ENCODE assay signal across 8 mouse cellular contexts in the genomic region with DNA sequence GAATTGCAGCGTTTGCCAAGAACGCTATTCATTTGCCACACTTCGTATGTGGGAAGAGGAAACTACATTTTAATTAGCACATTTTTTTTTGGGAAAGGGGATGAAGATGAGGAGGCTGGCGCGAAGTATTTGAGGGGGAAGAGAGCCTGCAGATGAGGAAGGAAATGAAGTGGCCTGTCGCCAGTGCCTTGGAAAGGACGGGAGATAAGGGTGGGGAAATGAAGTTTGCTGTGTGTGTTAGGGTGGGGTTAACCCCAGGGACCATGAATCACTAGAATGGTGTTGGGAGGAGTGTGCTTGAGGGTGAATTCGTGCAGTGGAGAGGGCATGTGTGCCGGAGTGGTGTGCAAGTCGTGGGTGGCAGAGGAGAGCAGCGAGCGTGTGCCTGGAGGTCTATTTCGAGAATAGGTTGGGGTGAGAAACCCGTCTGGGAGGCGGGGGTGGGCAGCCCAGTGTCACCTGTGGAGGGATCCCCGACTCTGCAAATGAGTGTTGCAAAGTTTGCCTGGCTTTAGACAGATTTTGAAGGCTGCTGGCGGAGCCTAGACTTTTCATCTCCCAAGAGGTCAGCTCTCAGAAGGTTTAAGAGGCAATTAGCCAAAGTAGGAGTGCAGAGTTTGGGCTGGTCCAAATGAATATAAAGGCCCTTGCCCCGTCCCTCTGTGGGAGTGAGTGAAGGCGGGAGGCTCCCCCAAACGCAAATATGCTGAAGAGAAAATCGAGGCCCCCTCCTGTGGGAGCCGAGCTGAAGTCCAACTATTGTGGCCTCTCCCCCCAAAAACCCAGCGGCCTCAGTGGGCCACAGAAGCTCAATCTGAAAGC. TPM values are rescaled to one million over a fixed set of nuclear protein-coding genes. Genes with fewer than 3 reads are reported as not detected.
DNase-seq lines count a peak whose midpoint lies in the region; ATAC-seq lines count a peak whose summit lies in the region.

No protein-coding gene starts in this region.

- 2% methylated on average over 23 of the region's 23 CpGs for WGBS in embryonic facial prominence, embryonic 13.5 days
- 1% methylated on average over 23 of the region's 23 CpGs for WGBS in heart, embryonic 10.5 days
- 1% methylated on average over 23 of the region's 23 CpGs for WGBS in kidney, embryonic 16.5 days
- 5% methylated on average over 23 of the region's 23 CpGs for WGBS in limb, embryonic 15.5 days
- WGBS in midbrain, embryonic 16.5 days, result under 1% methylated on average over 23 of the region's 23 CpGs

- peak overlapping the region; percentile 94 for H3K27ac ChIP-seq in embryonic facial prominence, embryonic 13.5 days
- H3K27ac ChIP-seq in heart, embryonic 10.5 days, result peak overlapping the region; percentile 97
- H3K27ac ChIP-seq in kidney, embryonic 16.5 days (ENCODE audit: low read length), result peak overlapping the region; percentile 92
- peak overlapping the region; percentile 93 for H3K27ac ChIP-seq in limb, embryonic 15.5 days
- peak overlapping the region; percentile 87 for H3K27ac ChIP-seq in midbrain, embryonic 16.5 days (ENCODE audit: low read length)

- peak overlapping the region; percentile 91 for H3K4me3 ChIP-seq in embryonic facial prominence, embryonic 13.5 days
- H3K4me3 ChIP-seq in heart, embryonic 10.5 days, result peak overlapping the region; percentile 92
- H3K4me3 ChIP-seq in kidney, embryonic 16.5 days (ENCODE audit: low read length), result peak overlapping the region; percentile 96
- peak overlapping the region; percentile 71 for H3K4me3 ChIP-seq in limb, embryonic 15.5 days
- peak overlapping the region; percentile 97 for H3K4me3 ChIP-seq in midbrain, embryonic 16.5 days (ENCODE audit: low read depth, low read length)

- H3K4me2 ChIP-seq in embryonic facial prominence, embryonic 13.5 days, result peak overlapping the region; percentile 80
- H3K4me2 ChIP-seq in kidney, embryonic 16.5 days (replicated peaks; ENCODE audit: low read depth, low read length), result peak overlapping the region; percentile 66
- H3K4me2 ChIP-seq in limb, embryonic 15.5 days, result peak overlapping the region; percentile 82
- H3K4me2 ChIP-seq in midbrain, embryonic 16.5 days (ENCODE audit: low read length), result peak overlapping the region; percentile 95

- no peaks in the 10 kb centered on the region for H3K9me3 ChIP-seq in embryonic facial prominence, embryonic 13.5 days
- no peaks in the 10 kb centered on the region for H3K9me3 ChIP-seq in heart, embryonic 10.5 days
- H3K9me3 ChIP-seq in kidney, embryonic 16.5 days (ENCODE audit: low read length), result no peaks in the 10 kb centered on the region
- H3K9me3 ChIP-seq in limb, embryonic 15.5 days, result no peaks in the 10 kb centered on the region
- H3K9me3 ChIP-seq in midbrain, embryonic 16.5 days (replicated peaks; ENCODE audit: control insufficient read depth, low read length, poor library complexity, severe bottlenecking), result no peaks in the 10 kb centered on the region

- peak; percentile 64 for DNase-seq in kidney, adult 18-20 months
- DNase-seq in kidney, adult 11 months, result no peak
- DNase-seq in heart, embryonic 10.5 days (ENCODE audit: low spot score), result peak; percentile 80
- peak; percentile 39 to 73 for DNase-seq in spleen, postnatal 4 days (ENCODE audit: low spot score in 2 of 2)

- peaks cover 50% of the 10 kb centered on the region for H3K4me1 ChIP-seq in embryonic facial prominence, embryonic 13.5 days
- peaks cover 25% of the 10 kb centered on the region for H3K4me1 ChIP-seq in heart, embryonic 10.5 days
- H3K4me1 ChIP-seq in kidney, embryonic 16.5 days (ENCODE audit: insufficient read depth, low read length), result peaks cover 30% of the 10 kb centered on the region
- H3K4me1 ChIP-seq in limb, embryonic 15.5 days, result peaks cover 29% of the 10 kb centered on the region
- H3K4me1 ChIP-seq in midbrain, embryonic 16.5 days (ENCODE audit: control insufficient read depth, insufficient read depth, low read length), result peaks cover 27% of the 10 kb centered on the region

- 0 out of 2 replicates have a peak, but pooled peaks have one; percentile 0 for ATAC-seq in embryonic facial prominence, embryonic 13.5 days (ENCODE audit: insufficient number of reproducible peaks, insufficient read depth, low FRiP score, low TSS enrichment, low read depth)
- peak; percentile 18; the same call in 1 of the 2 replicates for ATAC-seq in kidney, embryonic 16.5 days (ENCODE audit: low FRiP score, low TSS enrichment)
- 0 out of 2 replicates have a peak, but pooled peaks have one; percentile 0 for ATAC-seq in limb, embryonic 15.5 days (ENCODE audit: insufficient number of reproducible peaks, low FRiP score, low TSS enrichment, low read depth)
- ATAC-seq in midbrain, embryonic 16.5 days, result peak; percentile 16

- H3K9ac ChIP-seq in embryonic facial prominence, embryonic 13.5 days, result peak overlapping the region; percentile 79
- H3K9ac ChIP-seq in kidney, embryonic 16.5 days (replicated peaks; ENCODE audit: low read length), result peak overlapping the region; percentile 80
- peak overlapping the region; percentile 66 for H3K9ac ChIP-seq in limb, embryonic 15.5 days
- peak overlapping the region; percentile 63 for H3K9ac ChIP-seq in midbrain, embryonic 16.5 days (ENCODE audit: low read depth, low read length)

- H3K36me3 ChIP-seq in embryonic facial prominence, embryonic 13.5 days, result no peaks in the 10 kb centered on the region
- H3K36me3 ChIP-seq in heart, embryonic 10.5 days, result no peaks in the 10 kb centered on the region
- H3K36me3 ChIP-seq in kidney, embryonic 16.5 days (ENCODE audit: insufficient read depth, low read length), result no peaks in the 10 kb centered on the region
- no peaks in the 10 kb centered on the region for H3K36me3 ChIP-seq in limb, embryonic 15.5 days
- no peaks in the 10 kb centered on the region for H3K36me3 ChIP-seq in midbrain, embryonic 16.5 days (ENCODE audit: control insufficient read depth, insufficient read depth, low read length)

- no peaks in the 10 kb centered on the region for H3K27me3 ChIP-seq in embryonic facial prominence, embryonic 13.5 days
- H3K27me3 ChIP-seq in heart, embryonic 10.5 days (ENCODE audit: insufficient read depth, poor library complexity, severe bottlenecking), result no peaks in the 10 kb centered on the region
- H3K27me3 ChIP-seq in kidney, embryonic 16.5 days (ENCODE audit: insufficient read depth, low read length), result no peaks in the 10 kb centered on the region
- H3K27me3 ChIP-seq in limb, embryonic 15.5 days, result no peaks in the 10 kb centered on the region
- H3K27me3 ChIP-seq in midbrain, embryonic 16.5 days (ENCODE audit: control insufficient read depth, insufficient read depth, low read depth, low read length), result no peaks in the 10 kb centered on the region; the same call in 1 of the 2 replicates

RNA-seq across cellular contexts. Expression of gene Add3, which starts 1.2 kb away (rescaled TPM):
- polyA plus RNA-seq in embryonic facial prominence, embryonic 13.5 days (2015; fragmentation: Nextera tagmentation; extraction: Ambion mirVana), result 73.8 and 78.4 TPM in 2 replicates
- polyA plus RNA-seq in heart, embryonic 10.5 days (2016; fragmentation: Nextera tagmentation; extraction: Ambion mirVana), result 128 and 173 TPM in 2 replicates
- 85.1 and 87.0 TPM in 2 replicates for polyA plus RNA-seq in kidney, embryonic 16.5 days (2015; fragmentation: Nextera tagmentation; extraction: Ambion mirVana)
- 97.1 and 98.7 TPM in 2 replicates for polyA plus RNA-seq in limb, embryonic 15.5 days (2015; fragmentation: Nextera tagmentation; extraction: Ambion mirVana)
- polyA plus RNA-seq in midbrain, embryonic 16.5 days (2015; fragmentation: Nextera tagmentation; extraction: Ambion mirVana), result 31.9 and 35.7 TPM in 2 replicates
